Mouse (Mus musculus): Measurements from ENCODE around the gene Dusp2.

DNA sequence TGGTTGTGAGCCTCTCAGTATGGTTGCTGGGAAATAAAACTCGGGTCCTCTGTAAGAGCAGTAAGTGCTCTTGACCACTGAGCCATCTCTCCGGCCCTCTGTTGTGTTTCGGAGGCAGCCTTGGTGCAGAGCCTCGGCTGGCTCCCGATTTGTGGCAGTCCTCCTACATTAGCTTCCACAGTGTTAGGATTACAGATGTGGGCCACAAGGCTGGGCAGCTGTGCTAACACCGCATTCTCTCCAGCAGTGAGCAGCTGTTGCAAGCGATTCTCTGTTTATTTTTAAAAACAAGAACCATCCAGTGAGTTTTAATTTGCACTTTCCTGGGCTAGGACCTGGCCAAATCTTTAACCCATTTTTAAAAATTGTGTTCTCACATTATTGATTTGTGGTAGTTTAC lies 47.9 kb downstream of the Dusp2 start:
- no peak for TF ChIP-seq POLR2A (IDR thresholded peaks at IDR 0.05; ENCODE audit: control insufficient read depth, extremely low read depth, insufficient read depth, low read length, poor library complexity)
- TF ChIP-seq CTCF (IDR thresholded peaks at IDR 0.05; ENCODE audit: borderline replicate concordance, control insufficient read depth, extremely low read depth, insufficient read depth, low read length, poor library complexity): no peak

Measured in thymus, adult 2 months (tissue).